Mouse (Mus musculus): ENCODE data around the gene Gskip.

The Gskip gene

GRCm38 (mm10) chr12:105683933-105684901 is at the start of gene Gskip:
Gene Gskip (plus strand): TSS chr12:105684829.
- in situ Hi-C loops (cut with MboI; ENCODE audit: low sequenced_read_pairs): no loop called here

DNA sequence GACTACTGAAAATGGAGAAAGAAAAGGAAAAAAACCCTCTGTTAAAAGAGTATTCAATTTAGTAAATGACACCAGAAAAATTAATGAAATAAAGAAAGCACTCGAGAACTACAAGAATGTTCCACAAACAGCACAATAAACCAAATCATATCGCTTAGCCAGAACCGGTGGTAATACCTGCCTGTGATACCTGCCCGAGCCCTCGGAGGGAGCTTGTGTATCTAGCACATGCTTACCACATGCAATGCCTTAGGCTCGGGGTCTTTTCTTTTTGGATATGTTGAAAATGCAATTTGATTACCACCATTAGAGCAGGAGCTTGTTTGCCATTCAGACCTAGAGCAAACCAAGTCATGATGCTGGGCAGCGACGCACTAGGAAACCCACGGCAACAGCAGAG is 48.1 kb upstream of the Gskip start:
- in situ Hi-C loops (cut with MboI; ENCODE audit: low sequenced_read_pairs): no loop called here

GRCm38 (mm10) chr12:105637554-105637953 is 47.1 kb upstream of the Gskip start:
- in situ Hi-C loops (cut with MboI; ENCODE audit: low sequenced_read_pairs): no loop called here

- in situ Hi-C loops (cut with MboI; ENCODE audit: low sequenced_read_pairs): no loop called here
Measured at GRCm38 (mm10) chr12:105642770-105643321, 41.8 kb upstream of the Gskip start.

DNA sequence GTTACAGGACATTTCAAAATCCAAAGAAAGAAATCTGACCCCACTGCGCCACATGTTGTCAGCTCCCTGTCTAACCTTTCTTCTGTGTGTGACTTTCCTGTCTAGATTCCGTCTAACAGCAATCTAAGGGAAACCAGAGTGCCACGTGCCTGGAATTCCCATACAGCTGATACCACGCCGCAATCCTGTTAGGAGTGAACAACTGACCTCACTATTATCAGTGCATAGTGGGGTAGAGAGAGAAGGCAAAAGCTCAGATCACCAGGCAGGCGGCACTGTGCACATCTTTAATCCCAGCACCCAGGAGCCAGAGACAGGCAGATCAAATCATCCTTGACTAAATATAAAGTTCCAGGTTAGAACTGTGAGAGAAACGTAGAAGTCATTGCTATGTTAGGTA is 28.8 kb upstream of the Gskip start:
- in situ Hi-C loops (cut with MboI; ENCODE audit: low sequenced_read_pairs): no loop called here

GRCm38 (mm10) chr12:105676274-105676673 is 8.4 kb upstream of the Gskip start:
- in situ Hi-C loops (cut with MboI; ENCODE audit: low sequenced_read_pairs): no loop called here

- in situ Hi-C loops (cut with MboI; ENCODE audit: low sequenced_read_pairs): no loop called here
Measured at GRCm38 (mm10) chr12:105678211-105678610, 6.4 kb upstream of the Gskip start.

GRCm38 (mm10) chr12:105678762-105679161 is 5.9 kb upstream of the Gskip start:
- in situ Hi-C loops (cut with MboI; ENCODE audit: low sequenced_read_pairs): no loop called here

DNA sequence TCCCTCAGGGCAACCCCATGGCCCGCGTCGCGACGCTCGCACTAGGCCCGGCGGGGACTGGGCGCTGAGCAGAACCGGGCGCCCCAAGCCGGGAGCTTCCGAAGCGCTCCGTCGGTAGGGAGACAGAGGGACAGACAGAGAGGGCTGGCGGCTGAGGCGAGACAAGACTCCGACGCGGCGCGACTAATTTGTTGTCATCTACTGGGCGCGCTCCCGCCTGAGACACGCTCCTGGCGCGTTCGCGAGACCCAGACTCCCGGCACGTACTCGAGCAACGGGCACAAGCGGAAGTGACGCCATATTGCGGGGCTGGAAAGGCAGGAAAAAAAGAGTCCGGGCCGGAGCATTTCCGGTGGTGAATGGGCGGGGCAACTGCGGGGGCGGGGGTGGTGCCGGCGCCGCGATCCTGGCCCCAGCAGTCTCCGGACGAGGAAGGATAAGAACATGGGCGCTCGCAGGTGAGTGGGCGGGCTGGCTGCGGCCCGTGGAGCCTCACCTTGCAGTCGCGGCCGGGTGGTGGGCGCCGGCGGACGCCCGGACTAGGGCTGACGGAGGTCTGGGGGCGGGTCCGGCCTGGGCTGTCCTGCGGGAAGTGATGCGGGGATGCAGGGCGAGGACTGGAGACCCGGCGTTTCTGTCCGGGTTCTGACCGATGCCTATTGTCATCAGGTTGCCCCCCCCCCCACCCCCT is 517 bp downstream of the Gskip start, which contains the start of gene Atg2b:
Atg2b (minus strand) TSS at position 211 of the 691 bp plus-strand sequence.
- in situ Hi-C loops (cut with MboI; ENCODE audit: low sequenced_read_pairs): no loop called here

DNA sequence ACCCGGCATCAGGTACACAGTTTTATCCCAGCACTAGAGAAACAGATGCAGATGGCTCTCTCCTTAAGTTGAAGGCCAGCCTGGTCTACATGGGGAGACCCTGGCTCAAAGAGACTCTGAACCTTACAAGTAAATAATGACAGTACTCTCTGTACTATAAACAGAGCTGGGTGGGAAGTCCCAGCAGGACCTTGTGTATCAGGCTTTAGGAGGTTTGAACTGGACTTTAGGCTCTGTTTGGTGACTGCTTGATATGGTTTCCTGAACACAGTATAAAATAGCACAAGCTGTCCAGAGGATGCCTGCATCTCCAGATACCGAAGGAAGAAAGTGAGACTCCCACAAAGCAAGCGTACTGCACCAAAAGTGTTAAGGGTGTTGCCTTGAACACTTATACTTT is 2.2 kb downstream of the Gskip start:
- in situ Hi-C loops (cut with MboI; ENCODE audit: low sequenced_read_pairs): no loop called here

- in situ Hi-C loops (cut with MboI; ENCODE audit: low sequenced_read_pairs): no loop called here
Measured at GRCm38 (mm10) chr12:105687416-105687815, 2.8 kb downstream of the Gskip start.

DNA sequence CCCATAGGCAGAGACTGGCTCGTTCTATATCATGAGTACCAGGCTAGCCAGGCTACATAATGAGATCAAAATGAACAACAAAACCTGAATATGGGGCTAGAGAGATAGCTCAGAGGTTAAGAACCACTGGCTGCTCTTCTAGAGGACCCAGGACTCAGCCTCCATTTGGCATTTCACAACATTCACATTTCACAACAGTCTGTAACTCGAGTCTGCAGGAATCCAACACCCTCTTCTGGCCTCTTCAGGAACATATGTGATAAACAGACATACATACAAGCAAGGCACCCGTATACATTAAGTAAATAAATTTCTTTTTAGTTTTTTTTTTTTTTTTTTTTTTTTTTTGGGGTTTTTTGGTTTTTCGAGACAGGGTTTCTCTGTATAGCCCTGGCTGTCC is 3.9 kb downstream of the Gskip start:
- in situ Hi-C loops (cut with MboI; ENCODE audit: low sequenced_read_pairs): no loop called here

- in situ Hi-C loops (cut with MboI; ENCODE audit: low sequenced_read_pairs): no loop called here
Measured at GRCm38 (mm10) chr12:105689435-105689834, 4.8 kb downstream of the Gskip start.

GRCm38 (mm10) chr12:105694021-105694420 is 9.4 kb downstream of the Gskip start:
- in situ Hi-C loops (cut with MboI; ENCODE audit: low sequenced_read_pairs): no loop called here

DNA sequence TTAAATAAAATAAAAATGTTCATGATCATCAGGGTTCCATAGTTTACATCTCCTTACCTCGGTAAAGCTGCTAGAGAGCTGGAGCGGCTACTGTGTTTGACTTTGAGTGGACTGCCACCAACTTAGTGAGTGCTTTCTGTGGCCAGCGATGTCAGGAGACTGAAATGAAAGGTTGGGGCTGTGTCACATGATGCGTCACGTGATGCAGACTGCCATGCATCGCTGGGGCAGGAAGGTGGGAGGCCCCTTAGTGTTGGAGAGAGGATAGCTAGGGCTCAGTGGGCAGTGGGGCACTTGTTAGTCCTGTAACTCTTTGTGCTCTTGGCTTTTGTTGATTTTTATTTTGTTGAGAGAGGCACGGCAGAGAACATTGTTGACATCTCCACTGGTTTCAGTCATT is 11.2 kb downstream of the Gskip start:
- in situ Hi-C loops (cut with MboI; ENCODE audit: low sequenced_read_pairs): no loop called here

DNA sequence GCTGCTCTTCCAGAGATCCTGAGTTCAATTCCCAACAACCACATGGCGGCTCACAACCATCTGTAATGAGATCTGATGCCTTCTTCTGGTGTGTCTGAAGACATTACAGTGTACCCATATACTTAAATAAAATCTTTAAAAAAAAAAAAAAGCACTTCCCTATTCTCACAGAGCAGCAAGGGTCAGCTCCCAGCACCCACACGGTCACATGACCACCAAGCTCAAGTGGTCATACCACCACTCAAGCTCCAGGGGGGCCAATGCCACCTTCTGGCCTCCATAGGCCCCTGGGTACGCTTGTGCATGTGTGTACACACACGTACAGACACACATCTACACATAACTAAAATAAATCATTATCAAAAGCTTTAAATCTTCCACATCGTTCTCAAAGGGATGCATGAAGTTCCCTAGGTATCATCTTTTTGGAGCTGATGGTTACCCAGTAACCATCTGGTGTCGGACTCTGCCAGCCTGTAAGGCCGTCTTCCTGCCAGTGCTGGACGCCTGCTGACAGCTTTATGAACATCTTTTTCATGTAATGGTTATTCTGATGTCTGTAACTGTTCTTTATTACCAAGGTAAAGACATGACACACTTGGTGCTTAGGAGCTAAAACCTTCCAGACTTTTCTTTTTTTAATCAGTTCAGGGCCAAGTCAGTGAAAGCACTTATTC is 12.6 kb downstream of the Gskip start:
- in situ Hi-C loops (cut with MboI; ENCODE audit: low sequenced_read_pairs): no loop called here

GRCm38 (mm10) chr12:105700433-105700832 is 15.8 kb downstream of the Gskip start:
- in situ Hi-C loops (cut with MboI; ENCODE audit: low sequenced_read_pairs): no loop called here

GRCm38 (mm10) chr12:105705799-105706487 is 21.3 kb downstream of the Gskip start, which contains the start of gene Ak7:
Gene Ak7 (plus strand): TSS chr12:105705976.
- in situ Hi-C loops (cut with MboI; ENCODE audit: low sequenced_read_pairs): no loop called here

DNA sequence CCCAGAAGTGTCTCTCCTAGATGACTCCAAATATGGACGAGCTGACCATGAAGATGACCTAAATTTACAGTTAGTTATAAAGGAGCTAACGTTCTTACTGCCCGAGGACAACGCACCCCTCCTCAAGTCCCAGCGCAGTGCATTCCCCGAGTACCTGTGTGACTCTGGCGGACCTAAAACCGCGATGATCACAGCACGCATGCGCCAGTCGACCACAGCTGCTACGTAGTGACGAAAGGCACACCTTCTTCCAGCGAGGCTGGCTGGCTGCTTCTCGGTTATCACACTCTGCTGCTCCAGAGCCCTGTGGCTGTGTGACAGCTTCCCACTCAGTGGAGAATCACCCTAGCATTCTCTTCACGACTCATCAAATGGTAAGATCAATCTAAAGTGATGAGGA is 34.0 kb downstream of the Gskip start:
- in situ Hi-C loops (cut with MboI; ENCODE audit: low sequenced_read_pairs): no loop called here

- in situ Hi-C loops (cut with MboI; ENCODE audit: low sequenced_read_pairs): no loop called here
Measured at GRCm38 (mm10) chr12:105720196-105720595, 35.6 kb downstream of the Gskip start.

Measured in CH12F3 (cell line).